Mouse (Mus musculus): ENCODE results near the gene Zbtb33. TPM values are rescaled to one million over a fixed set of nuclear protein-coding genes. Genes with fewer than 3 reads are reported as not detected.

Zbtb33 gene
- 10 to 100 TPM; 22.5 to 26.7 TPM for total RNA-seq (2021)
- long read RNA-seq, experiment 1, partial matches to known transcripts = 0 of 2 reads
- long read RNA-seq, experiment 1, other reads (novel, unspliced or antisense) = 2 of 2 reads
- long read RNA-seq, experiment 2 = 0 reads

DNA sequence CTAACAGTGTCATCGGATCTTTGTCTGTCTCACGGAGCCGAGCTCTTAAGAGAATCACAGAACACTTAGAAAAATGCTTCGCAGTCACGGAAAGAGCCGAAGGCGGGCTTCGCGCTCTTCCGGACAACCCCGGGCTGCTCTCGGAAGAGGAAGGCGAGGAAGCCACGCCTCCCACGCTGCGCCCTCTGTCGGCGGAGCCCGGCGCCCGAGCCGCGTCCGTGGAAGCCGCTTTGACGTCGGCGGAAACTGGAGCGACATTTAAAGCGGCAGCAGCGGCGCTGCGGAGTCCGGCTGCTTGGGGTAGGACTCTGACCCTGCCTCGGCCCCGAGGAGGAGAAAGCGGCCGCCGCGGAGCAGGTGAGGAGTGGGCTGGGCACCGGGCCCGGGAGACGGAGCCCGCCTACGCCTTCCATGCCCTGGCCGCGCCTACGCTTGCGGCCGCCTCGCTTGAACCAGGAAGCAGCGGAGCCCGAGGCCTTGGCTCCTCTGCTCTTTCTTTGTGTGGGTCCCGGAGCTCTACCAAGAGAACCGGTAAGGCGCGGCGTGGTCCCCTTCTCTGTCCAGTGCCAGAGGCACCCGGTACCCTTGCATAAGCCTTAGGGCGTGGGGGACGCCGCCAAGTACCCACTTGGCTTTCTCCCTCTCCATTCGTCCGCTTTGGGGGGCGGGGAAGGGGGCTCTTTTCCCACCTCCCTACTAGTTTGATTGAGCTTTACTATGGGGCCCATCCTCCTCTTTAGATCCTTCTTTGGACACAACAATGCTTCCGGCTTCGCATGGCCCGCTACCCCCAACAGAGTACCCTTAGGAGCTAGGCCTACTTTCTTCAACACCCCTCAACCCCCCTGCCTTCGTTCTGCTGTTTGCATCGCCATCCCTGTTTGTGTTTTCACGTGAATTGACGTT lies at the start of gene Zbtb33:
Gene Zbtb33, plus strand, starts transcription at position 242 of the 906 bp plus-strand sequence.
- DNase-seq (ENCODE audit: low spot score in 2 of 2) = peak; percentile 83 to 84

DNA sequence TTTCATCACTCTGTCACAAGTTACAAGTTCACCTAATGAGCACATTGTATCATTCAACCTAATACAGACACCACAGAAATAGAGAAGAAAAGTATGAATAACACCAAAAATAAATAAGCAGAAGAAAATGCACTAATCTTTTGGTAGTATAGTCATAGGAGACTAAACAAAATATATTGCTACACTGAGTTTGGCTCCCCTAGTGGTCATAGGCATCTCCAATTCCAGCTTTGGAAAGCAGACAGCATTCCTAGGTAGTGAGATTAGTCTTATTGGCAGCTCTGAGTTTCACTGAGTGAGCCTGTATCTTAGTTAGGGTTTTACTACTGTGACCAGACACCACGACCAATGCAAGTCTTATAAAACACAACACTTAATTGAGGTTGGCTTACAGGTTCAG lies 30.5 kb upstream of the Zbtb33 start:
- no peak for DNase-seq (ENCODE audit: low spot score in 2 of 2)

DNA sequence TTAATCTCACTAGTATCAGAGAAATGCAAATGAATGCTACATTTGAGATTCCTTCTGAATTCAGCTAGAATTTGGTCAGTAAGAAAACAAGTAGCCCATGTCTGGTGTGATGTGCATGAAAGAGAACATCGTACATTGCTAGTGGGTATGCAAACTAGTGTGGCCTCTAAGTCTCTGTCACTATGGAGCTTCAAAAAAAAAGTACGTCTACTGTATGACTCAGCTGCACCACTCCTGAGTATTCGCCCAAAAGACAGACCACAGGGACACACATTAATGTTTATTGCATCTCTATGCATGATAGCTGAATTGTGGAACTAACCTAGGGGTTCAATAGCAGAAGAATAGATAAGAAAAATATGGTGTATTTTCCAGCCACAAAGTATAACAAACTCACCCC lies 24.3 kb upstream of the Zbtb33 start:
- no peak for DNase-seq (ENCODE audit: low spot score in 2 of 2)

DNA sequence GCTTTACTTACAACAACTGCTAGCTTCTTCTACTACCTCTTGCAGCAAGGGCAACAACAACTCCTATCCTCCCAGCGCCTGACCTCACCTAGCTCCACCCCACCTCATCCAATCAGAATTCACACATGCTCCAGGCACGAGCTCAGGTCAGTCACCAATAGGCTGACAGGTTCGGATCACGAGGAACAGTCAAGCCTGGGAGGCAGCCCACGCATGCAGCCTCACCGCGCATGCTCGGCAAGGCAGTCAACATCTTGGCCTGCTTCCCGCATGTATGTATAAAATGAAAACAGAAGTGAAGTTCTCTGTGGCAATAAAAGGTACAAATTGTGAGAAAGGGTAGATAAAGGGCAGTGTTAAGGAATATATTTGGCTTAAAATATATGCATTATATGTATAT lies 23.5 kb upstream of the Zbtb33 start:
- no peak for DNase-seq (ENCODE audit: low spot score in 2 of 2)

DNA sequence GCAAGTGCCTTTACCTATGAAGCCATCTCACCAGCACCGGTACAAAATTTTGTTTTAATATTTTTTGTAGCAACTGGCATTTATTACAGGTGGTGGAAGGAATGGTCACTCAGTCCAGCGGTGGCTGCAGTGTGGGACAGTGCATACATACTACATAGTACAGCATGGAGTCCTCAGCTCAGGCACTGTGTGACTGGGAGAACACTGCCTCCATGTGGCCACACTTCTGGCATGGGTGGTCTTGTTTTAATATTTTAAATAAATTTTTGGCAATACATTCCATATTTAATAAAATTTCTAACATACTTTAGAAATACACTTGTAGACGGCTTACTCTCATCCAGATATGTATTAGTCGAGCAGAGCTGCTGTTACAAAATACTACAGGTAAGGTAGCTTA lies 23.0 kb upstream of the Zbtb33 start:
- no peak for DNase-seq (ENCODE audit: low spot score in 2 of 2)

DNA sequence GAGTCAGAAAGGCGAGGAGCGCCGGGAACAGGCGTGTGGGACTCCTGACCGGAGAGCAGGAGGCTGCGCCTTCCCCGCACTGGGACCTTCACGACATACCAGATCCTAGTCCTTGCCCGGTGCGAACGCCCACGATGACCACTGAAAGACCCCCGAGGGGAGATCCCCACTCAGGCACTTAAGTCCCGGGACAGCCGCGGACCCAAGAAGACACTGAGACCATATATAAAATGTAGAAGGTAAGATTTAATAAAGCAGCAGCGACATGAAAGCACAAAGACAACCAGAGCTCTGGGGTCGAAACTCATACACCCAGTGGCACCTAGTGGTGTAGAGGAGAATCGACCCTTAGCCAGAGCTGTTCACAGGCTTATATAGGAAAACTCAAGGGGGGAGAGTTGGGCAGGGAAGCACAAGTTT lies 9.7 kb upstream of the Zbtb33 start:
- peak; percentile 12 to 28 for DNase-seq (ENCODE audit: low spot score in 2 of 2)

DNA sequence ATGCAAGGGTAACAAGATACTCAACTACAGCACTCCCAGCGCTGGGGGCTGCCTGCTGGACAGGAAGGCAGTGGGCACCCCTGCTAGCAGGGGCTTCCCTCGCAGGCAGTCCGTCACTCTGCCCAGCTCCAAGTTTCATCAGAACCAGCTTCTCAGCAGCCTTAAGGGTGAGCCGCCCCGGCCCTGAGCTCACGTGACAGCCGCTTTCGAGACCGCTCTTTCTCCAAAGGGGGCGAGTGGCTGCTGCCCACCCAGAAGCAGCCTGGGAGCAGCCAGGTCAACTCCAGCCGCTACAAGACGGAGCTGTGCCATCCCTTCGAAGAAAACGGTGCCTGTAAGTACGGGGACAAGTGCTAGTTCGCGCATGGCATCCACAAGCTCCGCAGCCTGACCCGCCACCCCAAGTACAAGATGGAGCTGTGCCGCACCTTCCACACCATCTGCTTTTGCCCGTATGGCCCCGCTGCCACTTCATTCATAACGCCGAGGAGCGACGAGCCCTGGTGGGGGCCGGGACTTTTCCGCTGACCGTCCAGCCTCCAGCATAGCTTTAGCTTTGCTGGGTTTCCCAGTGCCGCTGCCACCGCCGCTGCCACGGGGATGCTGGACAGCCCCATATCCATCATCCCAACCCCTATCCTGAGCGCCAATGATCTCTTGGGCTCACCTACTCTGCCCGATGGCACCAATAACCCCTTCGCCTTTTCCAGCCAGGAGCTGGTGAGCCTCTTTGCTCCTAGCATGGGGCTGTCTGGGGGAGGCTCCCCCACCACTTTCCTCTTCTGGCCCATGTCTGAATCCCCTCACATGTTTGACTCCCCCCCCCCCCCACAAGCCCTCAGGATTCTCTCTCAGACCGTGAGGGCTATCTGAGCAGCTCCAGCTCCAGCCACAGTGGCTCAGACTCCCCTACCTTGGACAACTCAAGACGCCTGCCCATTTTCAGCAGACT lies 8.7 kb upstream of the Zbtb33 start:
- no peak for DNase-seq (ENCODE audit: low spot score in 2 of 2)

DNA sequence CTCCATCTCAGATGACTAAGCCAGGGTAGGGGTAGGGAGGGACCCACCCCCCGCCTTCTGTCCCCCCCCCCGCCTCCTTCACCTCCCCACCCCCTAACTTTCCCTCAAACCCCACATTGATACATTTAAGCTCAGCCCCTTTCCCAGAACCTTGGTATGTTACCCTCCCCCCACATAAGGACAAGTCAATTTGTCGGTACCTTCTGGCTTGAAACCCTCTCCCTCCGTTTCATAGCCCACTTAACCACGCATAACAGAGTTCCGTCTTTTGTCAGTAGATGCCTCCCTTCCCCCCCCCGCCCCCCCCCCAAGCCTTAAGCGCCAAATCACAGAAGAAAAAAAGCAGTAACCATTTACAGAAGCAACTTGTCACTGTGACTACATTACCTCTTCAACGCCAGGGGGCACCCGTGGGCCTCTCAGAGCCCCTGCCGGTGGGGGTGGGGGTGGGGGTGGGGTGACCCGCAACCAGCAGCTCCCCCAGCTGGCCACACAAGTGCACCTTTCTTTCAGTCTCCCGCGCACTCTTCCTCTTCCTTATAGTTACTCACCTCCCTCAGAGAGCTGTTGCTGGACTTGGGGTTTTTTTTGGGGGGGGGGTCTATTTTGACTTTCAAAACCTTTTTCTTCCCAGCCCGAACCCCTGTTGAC lies 7.9 kb upstream of the Zbtb33 start:
- peak in 1 of 2 experiments; percentile 39 for DNase-seq (ENCODE audit: low spot score in 2 of 2)

DNA sequence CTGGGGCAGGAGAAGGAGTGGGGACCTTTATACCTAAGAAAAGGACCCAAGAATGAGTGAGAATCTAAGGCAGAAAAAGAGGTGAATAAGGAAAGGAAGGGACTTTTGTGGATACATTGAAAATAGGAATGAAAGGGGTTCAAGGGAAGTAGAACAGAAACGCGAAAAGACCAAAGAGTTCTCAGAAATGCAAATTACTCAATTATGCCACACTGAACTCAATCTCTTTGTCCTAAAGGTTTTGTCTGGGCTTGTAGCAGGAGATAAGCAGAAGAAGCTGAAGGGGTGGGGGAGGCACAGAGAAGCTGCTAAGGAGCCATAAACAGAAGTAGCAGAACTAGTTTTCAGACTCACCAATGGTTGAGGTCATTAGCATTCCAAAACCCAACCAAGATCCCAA lies 4.1 kb upstream of the Zbtb33 start:
- DNase-seq (ENCODE audit: low spot score in 2 of 2) = no peak

DNA sequence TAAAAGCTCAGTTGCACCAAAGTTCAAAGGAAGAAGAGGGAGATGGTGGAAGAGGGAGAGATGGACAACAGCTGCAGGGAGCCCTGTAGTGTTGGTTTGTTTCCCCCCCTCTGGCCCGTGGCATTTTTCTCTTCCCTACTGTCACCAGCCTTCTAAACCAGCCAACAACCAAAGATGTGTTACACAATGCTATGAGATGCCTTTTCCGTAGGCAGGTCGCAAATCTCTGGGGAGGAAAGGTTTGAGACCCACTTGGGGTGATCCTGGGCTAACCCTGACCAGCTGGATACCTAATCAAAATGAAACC lies 818 bp downstream of the Zbtb33 start:
- DNase-seq (ENCODE audit: low spot score in 2 of 2) = no peak

DNA sequence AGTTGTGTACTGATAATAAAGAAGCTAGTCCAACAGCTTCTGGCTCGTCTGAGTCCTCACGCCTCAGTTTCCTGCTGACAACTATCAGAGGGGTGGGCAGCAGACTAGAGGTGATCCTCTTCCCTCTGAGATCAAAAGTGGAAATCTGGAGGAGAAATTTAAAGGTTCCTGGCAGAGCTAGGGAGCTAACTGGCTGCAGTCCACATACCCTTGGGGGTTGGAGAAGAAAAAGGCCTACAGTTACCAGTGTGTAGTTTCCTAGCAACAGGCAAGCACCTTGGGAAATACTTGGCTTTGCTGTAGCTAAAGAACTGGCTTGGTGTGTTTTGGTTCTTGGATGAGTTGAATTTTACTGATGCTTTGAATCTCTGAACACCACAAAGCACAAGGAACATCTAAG lies 12.2 kb downstream of the Zbtb33 start:
- DNase-seq (ENCODE audit: low spot score in 2 of 2) = peak; percentile 9 to 24

DNA sequence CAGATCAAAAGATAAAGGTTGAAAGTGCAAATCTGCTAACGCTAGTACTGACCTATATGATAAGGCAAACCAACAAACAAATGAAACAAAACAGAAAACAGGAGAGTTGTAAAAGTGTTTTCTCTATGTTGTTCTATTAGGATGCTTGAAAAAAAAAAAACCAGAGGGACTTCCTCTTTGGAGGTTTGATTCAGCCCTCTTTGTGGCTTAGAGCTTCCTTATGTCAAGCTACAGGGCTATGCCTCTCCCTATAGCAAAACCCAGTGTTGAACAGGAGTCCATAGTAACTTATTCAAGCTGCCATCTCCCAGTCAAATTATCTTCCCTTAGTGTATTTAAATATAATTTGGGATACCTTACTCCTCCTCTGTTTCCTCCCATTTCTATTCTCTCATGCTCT lies 17.8 kb downstream of the Zbtb33 start:
- DNase-seq (ENCODE audit: low spot score in 2 of 2) = no peak

DNA sequence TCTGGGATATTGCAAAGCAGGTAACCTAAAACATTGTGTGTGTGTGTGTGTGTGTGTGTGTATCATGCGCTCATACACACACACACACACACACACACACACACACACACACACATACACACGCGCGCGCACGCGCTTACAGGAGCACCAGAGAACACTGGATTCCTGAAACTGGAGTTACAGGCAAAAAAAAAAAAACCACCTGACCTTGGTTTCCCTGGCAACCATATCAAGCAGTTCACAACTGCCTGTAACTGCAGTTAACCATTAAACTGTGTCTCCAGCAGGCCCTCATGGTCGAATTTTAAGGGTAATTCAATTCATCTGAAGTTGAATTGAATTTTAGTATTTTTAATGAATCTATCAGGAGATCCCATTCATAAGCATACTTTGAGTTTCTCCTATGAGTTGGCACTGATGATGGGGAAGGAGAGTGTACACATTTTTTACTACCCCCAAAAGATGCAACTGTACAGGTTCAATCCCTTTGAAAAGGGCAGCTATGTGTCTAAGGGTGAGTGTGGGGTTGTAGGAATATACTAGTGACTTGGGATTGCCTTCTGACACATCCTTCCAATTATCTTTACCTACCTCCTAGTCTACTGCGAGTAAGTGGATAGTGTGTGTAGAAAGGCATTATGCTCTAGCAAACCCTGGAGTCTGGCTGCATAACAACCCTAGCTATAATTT lies 27.5 kb downstream of the Zbtb33 start:
- no peak for DNase-seq (ENCODE audit: low spot score in 2 of 2)

DNA sequence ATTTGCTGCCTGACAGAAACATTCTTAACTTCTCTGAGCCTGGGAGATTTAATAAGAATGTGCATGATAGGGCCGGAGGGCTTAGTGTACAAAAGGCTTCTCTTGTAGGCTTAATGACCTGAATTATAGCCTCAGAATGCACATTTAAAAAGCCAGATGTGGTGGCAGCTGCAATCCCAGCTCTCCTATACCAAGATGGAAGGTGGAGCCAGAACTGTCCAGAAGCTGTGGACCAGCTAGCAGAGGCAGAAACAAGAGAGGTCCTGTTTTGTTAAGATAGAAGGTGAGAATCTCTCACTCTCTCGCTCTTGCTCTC lies 28.0 kb downstream of the Zbtb33 start:
- DNase-seq (ENCODE audit: low spot score in 2 of 2) = no peak

DNA sequence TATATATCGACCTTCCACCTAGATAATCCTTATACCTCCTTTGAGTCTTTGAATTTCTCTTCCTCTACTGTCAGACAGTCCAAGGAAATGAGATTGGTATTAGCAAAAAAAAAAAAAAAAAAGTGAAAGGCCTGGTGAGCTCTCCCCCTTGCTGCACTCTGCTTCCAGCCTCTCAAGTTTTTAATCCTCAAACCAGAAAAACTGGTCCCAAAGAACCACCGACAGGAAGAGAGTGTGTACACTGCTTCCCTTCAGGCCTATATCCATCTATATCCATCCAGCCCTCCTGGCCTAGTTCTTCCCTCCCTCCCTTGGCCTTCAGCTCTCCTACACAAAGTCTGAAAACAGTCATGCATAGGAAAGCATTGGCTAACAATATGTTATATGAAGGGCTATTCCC lies 33.2 kb downstream of the Zbtb33 start:
- DNase-seq (ENCODE audit: low spot score in 2 of 2) = no peak

DNA sequence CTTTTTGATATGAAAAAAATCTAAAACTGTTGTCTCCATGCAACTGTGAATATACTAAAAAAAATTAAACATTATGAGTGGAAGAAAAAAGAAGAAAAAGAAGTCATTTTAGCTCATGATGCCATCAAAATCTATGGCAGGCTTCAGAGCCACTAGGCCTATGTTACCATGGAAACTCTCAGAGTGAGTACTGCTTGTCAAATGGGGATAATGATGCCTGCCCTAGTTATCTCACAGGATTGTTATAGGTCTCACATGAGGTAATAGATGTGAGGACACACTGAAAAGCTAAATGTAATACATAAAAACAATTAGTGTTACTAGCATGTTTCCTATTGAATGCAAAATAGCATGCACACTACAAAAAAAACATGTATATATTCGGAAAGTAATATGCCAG lies 40.3 kb downstream of the Zbtb33 start:
- no peak for DNase-seq (ENCODE audit: low spot score in 2 of 2)

DNA sequence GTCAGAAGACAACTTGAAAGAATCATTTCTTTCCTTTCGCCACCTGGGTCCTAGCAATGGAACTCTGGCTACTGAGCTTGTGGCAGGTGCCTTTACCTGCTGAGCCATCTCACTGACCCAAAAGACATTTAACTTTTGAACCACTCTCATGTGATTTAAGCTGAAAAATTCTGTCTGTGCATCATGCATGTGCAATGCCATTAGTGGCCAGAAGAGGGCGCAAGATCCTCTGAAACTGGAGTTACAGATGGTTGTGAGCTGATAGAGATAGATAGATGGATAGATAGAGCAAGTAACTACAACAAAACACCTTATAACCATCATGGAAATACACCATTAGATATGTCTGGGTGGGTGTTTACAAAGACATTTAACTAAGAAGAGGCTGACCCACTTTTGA lies 48.1 kb downstream of the Zbtb33 start:
- DNase-seq (ENCODE audit: low spot score in 2 of 2) = peak; percentile 11 to 38

All from left cerebral cortex, adult 18-20 months (tissue).